Mouse (Mus musculus): Measurements from ENCODE around the gene Abce1. TPM values are rescaled to one million over a fixed set of nuclear protein-coding genes. Genes with fewer than 3 reads are reported as not detected.

Gene Abce1
- total and polyA plus RNA-seq, 3 experiments, result 15.4 to 46.4 (median 44.4) TPM

DNA sequence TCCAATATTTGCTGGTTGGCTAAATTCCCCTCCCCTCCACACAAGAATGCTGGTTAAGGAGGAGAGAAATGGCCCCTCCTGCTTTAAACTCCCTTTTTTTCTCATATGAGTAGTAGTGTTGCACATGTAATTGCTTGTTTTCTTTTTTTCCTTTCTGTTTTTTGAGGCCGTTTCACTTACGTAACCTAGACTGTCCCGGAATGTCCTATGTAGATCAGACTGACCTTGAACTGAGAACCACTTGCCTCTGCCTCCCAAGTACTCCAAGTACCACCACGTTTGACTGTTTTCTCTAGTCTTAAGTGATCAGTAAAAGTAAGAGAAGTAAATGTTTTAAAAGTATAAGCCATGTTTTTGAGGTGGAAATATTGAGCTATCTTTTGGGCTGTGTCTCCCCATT, 57.8 kb downstream of the Abce1 start:
- TF ChIP-seq EP300 (IDR thresholded peaks at IDR 0.05; ENCODE audit: insufficient read depth, low read depth, low read length) (no peak), POLR2A (IDR thresholded peaks at IDR 0.05; ENCODE audit: insufficient read depth, low read depth, low read length) (no peak), CTCF (IDR thresholded peaks at IDR 0.05) (no peak)
- intact Hi-C loops (cut with DNase I), result no loop called here
- Histone ChIP-seq H3K27me3 (ENCODE audit: control insufficient read depth, insufficient read depth, low read length) (no peaks in the 10 kb centered on the region), H3K27ac (no peak overlapping the region), H3K4me3 (no peak overlapping the region), H3K9ac (ENCODE audit: low read depth, low read length) (no peak overlapping the region), H3K4me1 (ENCODE audit: control insufficient read depth, insufficient read depth, low read length) (peaks cover 2% of the 10 kb centered on the region; the same call in 1 of the 2 replicates), H3K36me3 (ENCODE audit: control insufficient read depth, insufficient read depth, low read length) (peaks cover 31% of the 10 kb centered on the region), H3K79me2 (replicated peaks; ENCODE audit: control insufficient read depth, insufficient read depth, low read length) (no peaks in the 10 kb centered on the region)
- 61% methylated on average over 4 of the region's 4 CpGs for WGBS
- DNase-seq, result no peak

DNA sequence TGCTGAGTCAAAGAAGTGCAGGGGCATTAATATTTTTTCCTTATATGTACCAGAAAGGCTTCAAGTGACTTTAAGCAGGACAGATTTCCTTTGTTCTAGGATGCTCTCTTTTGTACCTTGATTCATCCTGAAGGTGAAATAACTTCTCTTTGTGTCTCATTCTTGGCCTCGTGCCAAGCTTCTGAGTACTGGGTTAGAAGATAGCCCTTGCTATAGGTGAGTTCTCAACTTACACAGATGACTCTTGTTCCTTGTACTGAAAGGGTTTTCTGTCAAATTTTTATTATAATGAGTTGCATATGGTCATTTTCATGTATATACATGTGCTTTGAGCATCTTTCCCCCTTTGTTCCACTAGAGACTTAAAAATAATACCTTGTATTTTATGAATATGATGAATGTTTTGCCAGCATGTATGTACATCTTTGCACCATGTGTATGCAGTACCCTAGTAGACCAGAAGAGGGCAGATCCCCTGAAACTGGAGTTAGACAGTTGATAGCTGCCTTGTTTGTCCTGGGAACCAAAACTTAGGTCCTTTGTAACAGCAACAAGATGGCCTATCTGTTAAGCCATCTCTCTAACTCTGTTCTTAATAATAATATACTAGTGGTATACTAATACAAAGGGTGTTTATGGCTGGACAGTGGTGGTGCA, 61.3 kb downstream of the Abce1 start:
- Histone ChIP-seq H3K27ac (no peak overlapping the region), H3K9ac (ENCODE audit: low read depth, low read length) (no peak overlapping the region), H3K4me1 (ENCODE audit: control insufficient read depth, insufficient read depth, low read length) (peaks cover 2% of the 10 kb centered on the region; the same call in 1 of the 2 replicates), H3K4me3 (no peak overlapping the region), H3K36me3 (ENCODE audit: control insufficient read depth, insufficient read depth, low read length) (peaks cover 32% of the 10 kb centered on the region), H3K27me3 (ENCODE audit: control insufficient read depth, insufficient read depth, low read length) (no peaks in the 10 kb centered on the region), H3K79me2 (replicated peaks; ENCODE audit: control insufficient read depth, insufficient read depth, low read length) (peaks cover 1% of the 10 kb centered on the region; the same call in 1 of the 2 replicates)
- TF ChIP-seq EP300 (IDR thresholded peaks at IDR 0.05; ENCODE audit: insufficient read depth, low read depth, low read length), result no peak
- peak; percentile 76 for TF ChIP-seq CTCF (IDR thresholded peaks at IDR 0.05)
- TF ChIP-seq POLR2A (IDR thresholded peaks at IDR 0.05; ENCODE audit: insufficient read depth, low read depth, low read length), result no peak
- no peak for DNase-seq
- 67% methylated on average over 1 of the region's 1 CpGs for whole genome bisulfite sequencing
- intact Hi-C loops (cut with DNase I), result no loop called here

DNA sequence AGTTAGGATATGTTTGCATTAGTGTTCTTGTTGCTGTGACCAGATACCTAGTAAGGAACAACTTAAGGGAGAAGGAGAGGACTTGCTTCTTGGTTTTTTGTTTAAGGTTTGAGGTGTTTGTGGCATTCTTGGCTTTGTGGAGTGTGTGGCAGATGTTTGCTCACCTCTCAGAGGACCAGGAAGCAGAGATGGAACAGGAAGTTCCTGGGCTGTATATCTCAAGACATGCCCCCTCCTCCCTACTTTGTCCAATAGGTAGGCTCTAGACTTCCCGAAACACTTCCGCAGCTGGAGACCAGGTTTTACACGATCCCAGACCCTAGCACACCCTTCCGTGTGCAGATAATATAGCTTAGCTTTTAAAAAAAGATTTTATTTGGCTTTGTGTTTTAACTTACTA, 62.0 kb downstream of the Abce1 start:
- 84% methylated on average over 4 of the region's 4 CpGs for WGBS
- intact Hi-C loops (cut with DNase I), result no loop called here

DNA sequence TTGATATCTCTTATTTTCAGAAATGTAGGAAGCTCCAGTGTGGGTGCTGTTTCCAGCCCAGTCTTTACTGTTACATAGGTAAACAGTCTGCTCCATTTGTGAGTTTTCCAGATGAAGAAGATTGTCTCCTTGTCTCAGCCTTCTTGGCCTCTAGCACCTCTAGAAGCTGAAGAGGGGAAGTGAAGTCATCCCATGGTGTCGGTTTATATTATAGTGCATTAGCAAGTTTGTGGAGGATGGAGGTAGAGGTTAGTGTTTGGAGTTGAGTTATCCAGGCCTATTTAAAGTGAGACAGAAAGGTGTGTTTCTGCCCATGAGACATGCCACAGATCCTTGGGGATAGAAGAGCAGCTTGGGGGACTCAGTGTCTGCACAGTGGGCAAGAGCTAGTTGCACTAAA, 70.4 kb downstream of the Abce1 start:
- DNase-seq, result no peak
- intact Hi-C loops (cut with DNase I), result no loop called here
- Histone ChIP-seq H3K4me1 (ENCODE audit: control insufficient read depth, insufficient read depth, low read length) (peaks cover 3% of the 10 kb centered on the region; the same call in 1 of the 2 replicates), H3K27ac (peak overlapping the region; percentile 95), H3K79me2 (replicated peaks; ENCODE audit: control insufficient read depth, insufficient read depth, low read length) (peaks cover 4% of the 10 kb centered on the region), H3K4me3 (peak overlapping the region; percentile 95), H3K9ac (ENCODE audit: low read depth, low read length) (peak overlapping the region; percentile 59), H3K36me3 (ENCODE audit: control insufficient read depth, insufficient read depth, low read length) (peaks cover 29% of the 10 kb centered on the region), H3K27me3 (ENCODE audit: control insufficient read depth, insufficient read depth, low read length) (no peaks in the 10 kb centered on the region)
- 5% methylated on average over 1 of the region's 1 CpGs for WGBS
- TF ChIP-seq CTCF (IDR thresholded peaks at IDR 0.05) (no peak), EP300 (IDR thresholded peaks at IDR 0.05; ENCODE audit: insufficient read depth, low read depth, low read length) (no peak), POLR2A (IDR thresholded peaks at IDR 0.05; ENCODE audit: insufficient read depth, low read depth, low read length) (no peak)

More for the DNA sequence above, 62.0 kb downstream of the Abce1 start:
- Histone ChIP-seq H3K4me3 (no peak overlapping the region), H3K79me2 (replicated peaks; ENCODE audit: control insufficient read depth, insufficient read depth, low read length) (peaks cover 3% of the 10 kb centered on the region; the same call in 1 of the 2 replicates), H3K36me3 (ENCODE audit: control insufficient read depth, insufficient read depth, low read length) (peaks cover 33% of the 10 kb centered on the region), H3K4me1 (ENCODE audit: control insufficient read depth, insufficient read depth, low read length) (no peaks in the 10 kb centered on the region; the same call in 1 of the 2 replicates), H3K9ac (ENCODE audit: low read depth, low read length) (no peak overlapping the region), H3K27ac (no peak overlapping the region), H3K27me3 (ENCODE audit: control insufficient read depth, insufficient read depth, low read length) (no peaks in the 10 kb centered on the region)
- no peak for TF ChIP-seq POLR2A (IDR thresholded peaks at IDR 0.05; ENCODE audit: insufficient read depth, low read depth, low read length)
- TF ChIP-seq EP300 (IDR thresholded peaks at IDR 0.05; ENCODE audit: insufficient read depth, low read depth, low read length), result no peak
- no peak for TF ChIP-seq CTCF (IDR thresholded peaks at IDR 0.05)
- no peak for DNase-seq

DNA sequence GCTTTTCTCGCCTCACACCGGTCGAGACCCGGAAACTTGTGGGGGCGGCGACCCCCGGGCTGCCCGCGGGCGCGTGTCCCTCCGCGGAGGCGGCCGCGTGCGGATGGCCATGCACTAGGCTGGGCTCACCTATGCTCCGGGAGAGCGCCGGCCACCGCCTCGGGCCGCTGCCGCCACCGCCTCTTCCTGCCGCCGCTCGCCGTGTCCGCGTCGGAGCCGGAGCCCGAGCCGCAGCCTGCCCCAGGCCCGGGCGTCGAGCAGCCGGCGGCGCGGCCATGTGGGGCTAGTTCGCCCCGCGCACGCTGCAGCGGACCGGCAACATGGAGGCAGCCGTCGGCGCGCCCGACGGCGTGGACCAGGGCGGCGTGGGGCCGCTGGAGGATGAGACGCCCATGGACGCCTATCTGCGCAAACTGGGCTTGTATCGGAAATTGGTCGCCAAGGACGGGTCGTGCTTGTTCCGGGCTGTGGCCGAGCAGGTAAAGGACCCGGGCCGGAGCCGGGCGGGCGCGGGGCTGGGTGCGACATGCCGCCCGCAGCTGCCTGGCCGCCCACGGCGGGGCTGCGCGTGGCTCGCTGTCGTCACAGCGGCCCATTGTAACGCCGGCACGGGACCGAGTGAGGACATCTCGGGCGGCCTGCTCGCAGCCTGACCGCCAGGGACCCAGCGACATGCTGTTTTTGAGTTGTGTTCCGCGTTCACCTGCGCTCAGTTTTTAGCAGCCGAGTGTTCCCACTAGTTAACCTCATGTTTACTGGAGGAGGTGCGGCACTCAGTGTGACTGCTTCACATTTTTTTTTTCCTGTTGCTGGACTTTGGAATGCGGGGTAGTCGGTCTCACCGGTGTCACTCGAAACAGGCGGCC, 71.7 kb downstream of the Abce1 start, which contains the start of gene Otud4:
Gene Otud4, plus strand, starts transcription at position 33 of the 866 bp plus-strand sequence.
- TF ChIP-seq POLR2A (IDR thresholded peaks at IDR 0.05; ENCODE audit: insufficient read depth, low read depth, low read length) (no peak), CTCF (IDR thresholded peaks at IDR 0.05) (peak; percentile 48), EP300 (IDR thresholded peaks at IDR 0.05; ENCODE audit: insufficient read depth, low read depth, low read length) (no peak)
- peak within 1 kb of the TSS; percentile 95 for H3K4me3 ChIP-seq
- H3K27me3 ChIP-seq (ENCODE audit: control insufficient read depth, insufficient read depth, low read length), result no peaks in the 10 kb centered on the region
- DNase-seq, result peak in 1 of 2 experiments; percentile 68
- peaks cover 23% of the 10 kb centered on the region for H3K36me3 ChIP-seq (ENCODE audit: control insufficient read depth, insufficient read depth, low read length)
- under 1% methylated on average over 103 of the region's 103 CpGs for whole genome bisulfite sequencing
- peaks cover 3% of the 10 kb centered on the region for H3K79me2 ChIP-seq (replicated peaks; ENCODE audit: control insufficient read depth, insufficient read depth, low read length)
- H3K4me1 ChIP-seq (ENCODE audit: control insufficient read depth, insufficient read depth, low read length), result peaks cover 3% of the 10 kb centered on the region; the same call in 1 of the 2 replicates
- peak within 1 kb of the TSS; percentile 83 for H3K9ac ChIP-seq (ENCODE audit: low read depth, low read length)
- H3K27ac ChIP-seq, result peak within 1 kb of the TSS; percentile 95
- intact Hi-C loops (cut with DNase I), result loop anchor here (1.0 to 5.0 kb wide), 3 partner anchors 53 to 345 kb away; partner anchors contain the start of genes Abce1 and Anapc10
